Mouse (Mus musculus): ENCODE measurements around the gene Sel1l3.

Gene Sel1l3

GRCm38 (mm10) chr5:53139566-53139965 lies 74.2 kb downstream of the Sel1l3 start:
- DNase-seq: no peak

GRCm38 (mm10) chr5:53139140-53139539 lies 74.6 kb downstream of the Sel1l3 start:
- DNase-seq: no peak

GRCm38 (mm10) chr5:53138025-53138424 lies 75.7 kb downstream of the Sel1l3 start:
- no peak for DNase-seq

GRCm38 (mm10) chr5:53135984-53136383 lies 77.7 kb downstream of the Sel1l3 start:
- no peak for DNase-seq

GRCm38 (mm10) chr5:53134003-53134402 lies 79.7 kb downstream of the Sel1l3 start:
- peak; percentile 70 for DNase-seq

GRCm38 (mm10) chr5:53124701-53125100 lies 89.0 kb downstream of the Sel1l3 start:
- DNase-seq: peak; percentile 60

- peak; percentile 41 for DNase-seq
Measured at GRCm38 (mm10) chr5:53123525-53124286, 90.0 kb downstream of the Sel1l3 start.

- DNase-seq: no peak
Measured at GRCm38 (mm10) chr5:53119689-53120088, 94.0 kb downstream of the Sel1l3 start.

- no peak for DNase-seq
Measured at GRCm38 (mm10) chr5:53118212-53118611, 95.5 kb downstream of the Sel1l3 start.

GRCm38 (mm10) chr5:53114616-53115267 lies 99.0 kb downstream of the Sel1l3 start:
- DNase-seq: no peak

GRCm38 (mm10) chr5:53112942-53113341 lies 100.8 kb downstream of the Sel1l3 start:
- no peak for DNase-seq

GRCm38 (mm10) chr5:53111036-53111435 lies 102.7 kb downstream of the Sel1l3 start:
- DNase-seq: no peak

GRCm38 (mm10) chr5:53110225-53110624 lies 103.5 kb downstream of the Sel1l3 start:
- no peak for DNase-seq

GRCm38 (mm10) chr5:53108668-53109067 lies 105.1 kb downstream of the Sel1l3 start:
- no peak for DNase-seq

- DNase-seq: no peak
Measured at GRCm38 (mm10) chr5:53108026-53108425, 105.7 kb downstream of the Sel1l3 start.

GRCm38 (mm10) chr5:53106731-53107130 lies 107.0 kb downstream of the Sel1l3 start:
- DNase-seq: no peak

GRCm38 (mm10) chr5:53106125-53106524 lies 107.6 kb downstream of the Sel1l3 start:
- no peak for DNase-seq

GRCm38 (mm10) chr5:53105716-53106115 lies 108.0 kb downstream of the Sel1l3 start:
- no peak for DNase-seq

- DNase-seq: no peak
Measured at GRCm38 (mm10) chr5:53104177-53104855, 109.4 kb downstream of the Sel1l3 start.

- DNase-seq: no peak
Measured at GRCm38 (mm10) chr5:53101848-53102473, 111.8 kb downstream of the Sel1l3 start.

GRCm38 (mm10) chr5:53091331-53091730 lies 122.4 kb downstream of the Sel1l3 start:
- DNase-seq: no peak

- no peak for DNase-seq
Measured at GRCm38 (mm10) chr5:53087452-53087851, 126.3 kb downstream of the Sel1l3 start.

- no peak for DNase-seq
Measured at GRCm38 (mm10) chr5:53078453-53078852, 135.3 kb downstream of the Sel1l3 start.

Data from thymus, postnatal 14 days (tissue).